Mouse (Mus musculus) left cerebral cortex, adult 18-20 months (tissue): ENCODE measurements around the gene Lag3. TPM values are rescaled to one million over a fixed set of nuclear protein-coding genes. Genes with fewer than 3 reads are reported as not detected.

Experiments used
- DNase-seq, 2 experiments: peaks; one replicate each; pipeline ENCODE4 v3.0.0; 2021 to 2022; ENCODE audit warnings: low spot score in 2 of 2, mixed read lengths in 1 of 2
- total RNA-seq, 2 experiments: library from RNA; stranded (reverse); gene quantifications; 2 replicates each; pipeline ENCODE4 v1.2.3; 2021

Lag3 gene
- total RNA-seq, 2 experiments from 2014 or later = 2.6 to 3.2 TPM

GRCm38 (mm10) chr6:124920318-124921085 lies 9.0 kb upstream of the Lag3 start:
- no peak for DNase-seq

GRCm38 (mm10) chr6:124919695-124920317 lies 8.3 kb upstream of the Lag3 start, which contains the start of gene Ptms:
TSS of gene Ptms (minus strand) at chr6:124920103.
- peak; percentile 89 to 93 for DNase-seq

- no peak for DNase-seq
Observed at GRCm38 (mm10) chr6:124918890-124919627, 7.6 kb upstream of the Lag3 start.

GRCm38 (mm10) chr6:124918331-124918690 lies 6.8 kb upstream of the Lag3 start:
- DNase-seq = no peak

- peak; percentile 89 to 94 for DNase-seq
Observed at GRCm38 (mm10) chr6:124917518-124918330, 6.2 kb upstream of the Lag3 start.

- DNase-seq = peak; percentile 90 to 91
Observed at GRCm38 (mm10) chr6:124916695-124917517, 5.4 kb upstream of the Lag3 start.

GRCm38 (mm10) chr6:124915942-124916694 lies 4.6 kb upstream of the Lag3 start:
- peak; percentile 66 to 78 for DNase-seq

- DNase-seq = no peak
Observed at GRCm38 (mm10) chr6:124915160-124915941, 3.8 kb upstream of the Lag3 start.

GRCm38 (mm10) chr6:124914511-124914910 lies 3.0 kb upstream of the Lag3 start:
- DNase-seq = no peak

- no peak for DNase-seq
Observed at GRCm38 (mm10) chr6:124913721-124914285, 2.3 kb upstream of the Lag3 start.

GRCm38 (mm10) chr6:124913214-124913613 lies 1.7 kb upstream of the Lag3 start:
- DNase-seq = no peak

- DNase-seq = peak in 1 of 2 experiments; percentile 15
Observed at GRCm38 (mm10) chr6:124910032-124910431, 1.5 kb downstream of the Lag3 start.

GRCm38 (mm10) chr6:124907767-124908166 lies 3.7 kb downstream of the Lag3 start:
- no peak for DNase-seq

GRCm38 (mm10) chr6:124904991-124905860 lies 6.3 kb downstream of the Lag3 start:
- DNase-seq = no peak

- DNase-seq = peak; percentile 75 to 85
Observed at GRCm38 (mm10) chr6:124904161-124904981, 7.1 kb downstream of the Lag3 start.

- DNase-seq = peak; percentile 91 to 93
Observed at GRCm38 (mm10) chr6:124903580-124904151, 7.8 kb downstream of the Lag3 start.
